Comparison of ENCODE assay signal across 8 mouse cellular contexts in genomic region chr6:124829799-124830700, GRCm38 (mm10). TPM values are rescaled to one million over a fixed set of nuclear protein-coding genes. Genes with fewer than 3 reads are reported as not detected.
DNase-seq lines count a peak whose midpoint lies in the region; ATAC-seq lines count a peak whose summit lies in the region.

No protein-coding gene starts in this region.

- WGBS in hindbrain, embryonic 16.5 days = under 1% methylated on average over 38 of the region's 38 CpGs
- under 1% methylated on average over 38 of the region's 38 CpGs for WGBS in macrophage (ENCODE audit: missing documents)

- H3K4me2 ChIP-seq in hindbrain, embryonic 16.5 days (ENCODE audit: low read length) = peak overlapping the region; percentile 57

- peaks cover 61% of the 10 kb centered on the region for H3K79me2 ChIP-seq in macrophage (ENCODE audit: inconsistent target)

- H3K9ac ChIP-seq in hindbrain, embryonic 16.5 days (ENCODE audit: low read depth, low read length) = peak overlapping the region; percentile 79

- peak overlapping the region; percentile 93 for H3K27ac ChIP-seq in hindbrain, embryonic 16.5 days (ENCODE audit: low read depth, low read length)
- peak overlapping the region; percentile 87 for H3K27ac ChIP-seq in macrophage

- peak; percentile 83 for ATAC-seq in hindbrain, embryonic 16.5 days

- peaks cover 14% of the 10 kb centered on the region for H3K4me1 ChIP-seq in hindbrain, embryonic 16.5 days (ENCODE audit: control insufficient read depth, insufficient read depth, low read depth, low read length)

- peak; percentile 90 for DNase-seq in T-cell, adult 2 months (ENCODE audit: low spot score)
- peak; percentile 90 to 92 for DNase-seq in cerebellum, postnatal 36 days
- DNase-seq in frontal cortex, postnatal 36 days (ENCODE audit: low spot score in 2 of 2) = peak; percentile 90 to 95
- peak; percentile 87 to 90 for DNase-seq in left cerebral cortex, adult 18-20 months (ENCODE audit: low spot score in 2 of 2)
- DNase-seq in right cerebral cortex, adult 18-20 months = peak; percentile 96
- DNase-seq in urinary bladder, postnatal 10 days (ENCODE audit: low spot score) = peak; percentile 68

- peaks cover 5% of the 10 kb centered on the region for H3K36me3 ChIP-seq in hindbrain, embryonic 16.5 days (ENCODE audit: control insufficient read depth, insufficient read depth, low read length)
- H3K36me3 ChIP-seq in macrophage (ENCODE audit: inconsistent target) = peaks cover 18% of the 10 kb centered on the region

- H3K4me3 ChIP-seq in hindbrain, embryonic 16.5 days (ENCODE audit: low read length) = peak overlapping the region; percentile 74
- H3K4me3 ChIP-seq in macrophage (ENCODE audit: inconsistent target) = peak overlapping the region; percentile 97

- H3K9me3 ChIP-seq in hindbrain, embryonic 16.5 days (ENCODE audit: control insufficient read depth, low read length) = no peaks in the 10 kb centered on the region

- no peaks in the 10 kb centered on the region for H3K27me3 ChIP-seq in hindbrain, embryonic 16.5 days (replicated peaks; ENCODE audit: control insufficient read depth, insufficient read depth, low read length)

RNA-seq across cellular contexts. Expression of gene Cdca3, which starts 0.7 kb away (rescaled TPM):
- polyA plus RNA-seq in hindbrain, embryonic 16.5 days (2015; fragmentation: Nextera tagmentation; extraction: Ambion mirVana) = 34.2 and 38.5 TPM in 2 replicates
- total RNA-seq in left cerebral cortex, adult 18-20 months (2021) = under 1 TPM; 0.23 to 0.42 TPM
- 10 to 100 TPM in 2 of 26 experiments, 1 to 10 TPM in 18, under 1 TPM in 6; 0.40 to 17.0 (median 2.5) TPM for total RNA-seq in macrophage (2018; cell fraction: chromatin; rRNA removed)
- 10 to 100 TPM in 2 of 26 experiments, 1 to 10 TPM in 24; 1.4 to 11.8 (median 3.6) TPM for total RNA-seq in macrophage (2018; cell fraction: cytosol; rRNA removed)
- total RNA-seq in macrophage (2018; cell fraction: nucleus; rRNA removed) = 10 to 100 TPM in 1 of 26 experiments, 1 to 10 TPM in 23, under 1 TPM in 2; 0.63 to 19.1 (median 3.1) TPM
- 3.2 to 22.0 TPM (median 8.6 TPM) in 3 replicates for polyA plus RNA-seq in macrophage (2018)

RNA-seq across cellular contexts. Expression of gene Usp5, which starts 0.8 kb away (rescaled TPM):
- polyA plus RNA-seq in hindbrain, embryonic 16.5 days (2015; fragmentation: Nextera tagmentation; extraction: Ambion mirVana) = 220 and 232 TPM in 2 replicates
- total RNA-seq in left cerebral cortex, adult 18-20 months (2021) = 100 to 1,000 TPM; 204 to 208 TPM
- total RNA-seq in macrophage (2018; cell fraction: chromatin; rRNA removed) = 100 to 1,000 TPM in 20 of 26 experiments, 10 to 100 TPM in 6; 66.7 to 281 (median 189) TPM
- total RNA-seq in macrophage (2018; cell fraction: cytosol; rRNA removed) = 10 to 100 TPM; 48.4 to 91.4 (median 73.8) TPM
- total RNA-seq in macrophage (2018; cell fraction: nucleus; rRNA removed) = 100 to 1,000 TPM in 14 of 26 experiments, 10 to 100 TPM in 12; 56.7 to 205 (median 107) TPM
- polyA plus RNA-seq in macrophage (2018) = 61.4 to 91.7 TPM (median 71.1 TPM) in 3 replicates

RNA-seq across cellular contexts. Expression of gene Gnb3, which starts 10.0 kb away (rescaled TPM):
- 1.0 and 1.1 TPM in 2 replicates for polyA plus RNA-seq in hindbrain, embryonic 16.5 days (2015; fragmentation: Nextera tagmentation; extraction: Ambion mirVana)
- under 1 TPM in 1 of 2 experiments, not detected in 1; 0.21 TPM for total RNA-seq in left cerebral cortex, adult 18-20 months (2021)
- 10 to 100 TPM in 1 of 26 experiments, 1 to 10 TPM in 16, under 1 TPM in 6, not detected in 3; 0.50 to 10.1 (median 2.0) TPM for total RNA-seq in macrophage (2018; cell fraction: chromatin; rRNA removed)
- total RNA-seq in macrophage (2018; cell fraction: cytosol; rRNA removed) = under 1 TPM in 10 of 26 experiments, not detected in 16; 0.09 to 0.48 (median 0.13) TPM
- 1 to 10 TPM in 18 of 26 experiments, under 1 TPM in 7, not detected in 1; 0.26 to 8.7 (median 1.4) TPM for total RNA-seq in macrophage (2018; cell fraction: nucleus; rRNA removed)
- polyA plus RNA-seq in macrophage (2018) = 0.27 TPM in 1 of 3 replicates, not detected in the others

RNA-seq across cellular contexts. Expression of gene Tpi1, which starts 16.0 kb away (rescaled TPM):
- polyA plus RNA-seq in hindbrain, embryonic 16.5 days (2015; fragmentation: Nextera tagmentation; extraction: Ambion mirVana) = 544 and 601 TPM in 2 replicates
- 100 to 1,000 TPM; 804 to 847 TPM for total RNA-seq in left cerebral cortex, adult 18-20 months (2021)
- total RNA-seq in macrophage (2018; cell fraction: chromatin; rRNA removed) = 100 to 1,000 TPM in 1 of 26 experiments, 10 to 100 TPM in 25; 11.1 to 110 (median 37.3) TPM
- total RNA-seq in macrophage (2018; cell fraction: cytosol; rRNA removed) = 100 to 1,000 TPM; 189 to 306 (median 240) TPM
- 100 to 1,000 TPM in 2 of 26 experiments, 10 to 100 TPM in 24; 37.9 to 113 (median 59.9) TPM for total RNA-seq in macrophage (2018; cell fraction: nucleus; rRNA removed)
- 195 to 347 TPM (median 203 TPM) in 3 replicates for polyA plus RNA-seq in macrophage (2018)

RNA-seq across cellular contexts. Expression of gene Spsb2, which starts 21.6 kb away (rescaled TPM):
- 9.2 and 10.3 TPM in 2 replicates for polyA plus RNA-seq in hindbrain, embryonic 16.5 days (2015; fragmentation: Nextera tagmentation; extraction: Ambion mirVana)
- 1 to 10 TPM; 4.6 to 5.7 TPM for total RNA-seq in left cerebral cortex, adult 18-20 months (2021)
- 10 to 100 TPM in 16 of 26 experiments, 1 to 10 TPM in 10; 3.8 to 57.7 (median 13.4) TPM for total RNA-seq in macrophage (2018; cell fraction: chromatin; rRNA removed)
- total RNA-seq in macrophage (2018; cell fraction: cytosol; rRNA removed) = 10 to 100 TPM; 13.6 to 65.5 (median 43.0) TPM
- 10 to 100 TPM in 24 of 26 experiments, 1 to 10 TPM in 2; 7.9 to 47.7 (median 21.7) TPM for total RNA-seq in macrophage (2018; cell fraction: nucleus; rRNA removed)
- 24.2 to 48.9 TPM (median 43.2 TPM) in 3 replicates for polyA plus RNA-seq in macrophage (2018)

Comparison
In these comparisons a context has a peak if more than half of its experiments do, and no peak if none do; other contexts are left out.
1. Peak in every context shown above with its lines: DNase-seq, ATAC-seq, H3K4me3 ChIP-seq and H3K27ac ChIP-seq.